Mouse (Mus musculus) stomach, embryonic 14.5 days (tissue): ENCODE measurements around the gene Meis1. TPM values are rescaled to one million over a fixed set of nuclear protein-coding genes. Genes with fewer than 3 reads are reported as not detected.
A peak's percentile ranks its signal among the peaks of the same experiment; 100 is the strongest.

Experiments used
- ATAC-seq: fragments of 200-750 bp; cut with Nextera tagmentation; 2 replicates; pipeline ENCODE4 v1.8.0; 2017; ENCODE audit warnings: low read depth, moderate TSS enrichment; ENCODE audit not compliant: insufficient number of reproducible peaks, insufficient read depth, low FRiP score
- H3K27ac ChIP-seq: fragments of 300-500 bp; sonication (generic); 2 replicates; pipeline ENCODE4 v1.5.1; 2014; ENCODE audit warnings: mild to moderate bottlenecking, low read length, moderate library complexity, mixed read lengths
- H3K27me3 ChIP-seq: fragments of 300-500 bp; sonication (generic); 2 replicates; pipeline ENCODE4 v1.6.1; 2014; ENCODE audit warnings: low read length, control low read depth, mixed read lengths; ENCODE audit not compliant: control insufficient read depth, insufficient read depth
- H3K36me3 ChIP-seq: fragments of 300-500 bp; sonication (generic); 2 replicates; pipeline ENCODE4 v1.6.1; 2014; ENCODE audit warnings: mild to moderate bottlenecking, control low read depth, low read length, moderate library complexity, mixed read lengths; ENCODE audit not compliant: control insufficient read depth, insufficient read depth
- H3K4me1 ChIP-seq: fragments of 300-500 bp; sonication (generic); 2 replicates; pipeline ENCODE4 v1.6.1; 2014; ENCODE audit warnings: low read length, control low read depth, mixed read lengths; ENCODE audit not compliant: control insufficient read depth, insufficient read depth
- H3K4me2 ChIP-seq: fragments of 300-500 bp; sonication (generic); replicated peaks from 2 replicates; pipeline ENCODE4 v1.6.1; 2014; ENCODE audit warnings: low read depth, low read length, control low read depth
- H3K4me3 ChIP-seq: fragments of 300-500 bp; sonication (generic); 2 replicates; pipeline ENCODE4 v1.5.1; 2014; ENCODE audit warnings: low read depth, low read length, control low read depth
- H3K9ac ChIP-seq: fragments of 300-500 bp; sonication (generic); replicated peaks from 2 replicates; pipeline ENCODE4 v1.6.1; 2014; ENCODE audit warnings: low read depth, mild to moderate bottlenecking, control low read depth, low read length, moderate library complexity, mixed read lengths
- H3K9me3 ChIP-seq: fragments of 300-500 bp; sonication (generic); 2 replicates; pipeline ENCODE4 v1.6.1; 2016; ENCODE audit warnings: low read depth, low read length, control low read depth; ENCODE audit not compliant: control insufficient read depth
- WGBS: fragments of 180-500 bp; shearing (Covaris S2); extraction: QIAGEN DNeasy Blood & Tissue Kit; methylation state at CpG from one replicate; pipeline ENCODE4 v1.1.7; 2014; 5-methylcytosine and 5-hydroxymethylcytosine counted together
- polyA plus RNA-seq: library from polyadenylated mRNA; unstranded; fragments of >200 nt; fragmentation: Nextera tagmentation; extraction: Ambion mirVana; gene quantifications from 2 replicates; pipeline ENCODE4 v1.2.1, GENCODE M21; 2014

Gene Meis1
- polyA plus RNA-seq, 1 experiment from 2014 or later: 155 TPM

- Histone ChIP-seq H3K4me1 (peaks cover 49% of the 10 kb centered on the region), H3K36me3 (peaks cover 6% of the 10 kb centered on the region; the same call in 1 of the 2 replicates), H3K9me3 (no peaks in the 10 kb centered on the region), H3K27ac (no peak overlapping the region; the same call in 1 of the 2 replicates), H3K27me3 (no peaks in the 10 kb centered on the region), H3K4me3 (no peak overlapping the region), H3K9ac (no peak overlapping the region), H3K4me2 (no peak overlapping the region)
- 50% methylated on average over 1 of the region's 1 CpGs for WGBS
- ATAC-seq: no peak
Observed at GRCm38 (mm10) chr11:18888651-18889050, 130.1 kb downstream of the Meis1 start.

- Histone ChIP-seq H3K9ac (no peak overlapping the region), H3K27me3 (no peaks in the 10 kb centered on the region), H3K36me3 (peaks cover 17% of the 10 kb centered on the region), H3K9me3 (no peaks in the 10 kb centered on the region), H3K4me1 (peaks cover 56% of the 10 kb centered on the region), H3K4me2 (no peak overlapping the region), H3K27ac (peak overlapping the region; percentile 72), H3K4me3 (no peak overlapping the region)
- WGBS: 8% methylated on average over 9 of the region's 9 CpGs
- 0 out of 2 replicates have a peak, but pooled peaks have one; percentile 20 for ATAC-seq
Observed at GRCm38 (mm10) chr11:18885729-18886325, 133.0 kb downstream of the Meis1 start.

- H3K4me1 ChIP-seq: peaks cover 51% of the 10 kb centered on the region
- ATAC-seq: no peak
Observed at GRCm38 (mm10) chr11:18885036-18885728, 133.6 kb downstream of the Meis1 start.

GRCm38 (mm10) chr11:18883987-18884386, 134.8 kb downstream of the Meis1 start:
- Histone ChIP-seq H3K27ac (peak overlapping the region; percentile 53), H3K4me3 (no peak overlapping the region), H3K4me2 (no peak overlapping the region), H3K27me3 (no peaks in the 10 kb centered on the region), H3K9me3 (no peaks in the 10 kb centered on the region), H3K36me3 (peaks cover 21% of the 10 kb centered on the region), H3K9ac (no peak overlapping the region), H3K4me1 (peaks cover 56% of the 10 kb centered on the region)
- ATAC-seq: no peak
- WGBS: 48% methylated on average over 3 of the region's 3 CpGs

More at GRCm38 (mm10) chr11:18885036-18885728, 133.6 kb downstream of the Meis1 start:
- Histone ChIP-seq H3K27me3 (no peaks in the 10 kb centered on the region), H3K9ac (no peak overlapping the region), H3K9me3 (no peaks in the 10 kb centered on the region), H3K27ac (peak overlapping the region; percentile 72), H3K36me3 (peaks cover 21% of the 10 kb centered on the region), H3K4me2 (no peak overlapping the region), H3K4me3 (no peak overlapping the region)
- 23% methylated on average over 6 of the region's 6 CpGs for WGBS

GRCm38 (mm10) chr11:18883507-18883881, 135.3 kb downstream of the Meis1 start:
- Histone ChIP-seq H3K27me3 (no peaks in the 10 kb centered on the region), H3K4me3 (no peak overlapping the region), H3K4me1 (peaks cover 52% of the 10 kb centered on the region), H3K9ac (no peak overlapping the region), H3K9me3 (no peaks in the 10 kb centered on the region), H3K4me2 (no peak overlapping the region), H3K27ac (peak overlapping the region; percentile 53; the same call in 1 of the 2 replicates), H3K36me3 (peaks cover 21% of the 10 kb centered on the region)
- no peak for ATAC-seq
- 19% methylated on average over 2 of the region's 2 CpGs for WGBS

GRCm38 (mm10) chr11:18882747-18883506, 135.9 kb downstream of the Meis1 start:
- no peaks in the 10 kb centered on the region for H3K9me3 ChIP-seq
- no peak overlapping the region for H3K9ac ChIP-seq
- peaks cover 50% of the 10 kb centered on the region for H3K4me1 ChIP-seq
- no peaks in the 10 kb centered on the region for H3K27me3 ChIP-seq
- H3K27ac ChIP-seq: peak overlapping the region; percentile 53; the same call in 1 of the 2 replicates
- ATAC-seq: no peak
- H3K4me3 ChIP-seq: no peak overlapping the region
- 43% methylated on average over 3 of the region's 3 CpGs for WGBS
- H3K36me3 ChIP-seq: peaks cover 21% of the 10 kb centered on the region
- H3K4me2 ChIP-seq: no peak overlapping the region

GRCm38 (mm10) chr11:18882315-18882714, 136.5 kb downstream of the Meis1 start:
- ATAC-seq: no peak
- H3K9me3 ChIP-seq: no peaks in the 10 kb centered on the region
- no peak overlapping the region for H3K4me3 ChIP-seq
- peaks cover 46% of the 10 kb centered on the region for H3K4me1 ChIP-seq
- peaks cover 21% of the 10 kb centered on the region for H3K36me3 ChIP-seq
- peak overlapping the region; percentile 67; the same call in 1 of the 2 replicates for H3K27ac ChIP-seq
- 78% methylated on average over 5 of the region's 5 CpGs for WGBS
- no peak overlapping the region for H3K9ac ChIP-seq
- H3K4me2 ChIP-seq: no peak overlapping the region
- no peaks in the 10 kb centered on the region for H3K27me3 ChIP-seq

- Histone ChIP-seq H3K36me3 (peaks cover 21% of the 10 kb centered on the region), H3K27ac (peak overlapping the region; percentile 61; the same call in 1 of the 2 replicates), H3K4me2 (no peak overlapping the region), H3K4me3 (no peak overlapping the region), H3K9me3 (no peaks in the 10 kb centered on the region), H3K9ac (no peak overlapping the region), H3K4me1 (peaks cover 42% of the 10 kb centered on the region), H3K27me3 (no peaks in the 10 kb centered on the region)
- ATAC-seq: no peak
- 40% methylated on average over 5 of the region's 5 CpGs for WGBS
Observed at GRCm38 (mm10) chr11:18880806-18881205, 138.0 kb downstream of the Meis1 start.
